Mouse (Mus musculus) testis, adult 10 weeks (tissue): ENCODE data around the gene Scamp4. TPM values are rescaled to one million over a fixed set of nuclear protein-coding genes. Genes with fewer than 3 reads are reported as not detected.

ENCODE experiments used
- polyA plus RNA-seq: library from polyadenylated mRNA; stranded (reverse); fragments of 350-450 nt; fragmentation: Illumina TruSeq; extraction: RNeasy Lipid Tissue Mini Kit (QIAGEN cat#74804); gene quantifications from one replicate; pipeline ENCODE4 v1.2.3, GENCODE M21; 2014; ENCODE audit warnings: low read depth, low replicate concordance

Gene Scamp4
- polyA plus RNA-seq: 0.88 TPM

GRCm38 (mm10) chr10:80602698-80603325 lies at the start of gene Scamp4, which contains the start of gene Adat3:
Scamp4 (plus strand) TSS chr10:80602872.
Adat3 (plus strand) TSS chr10:80602880.

GRCm38 (mm10) chr10:80561116-80561944 lies 41.3 kb upstream of the Scamp4 start, which contains the start of gene Rexo1:
Rexo1 (minus strand) TSS chr10:80561560.

GRCm38 (mm10) chr10:80577195-80578130 lies 25.2 kb upstream of the Scamp4 start, which contains the start of gene Klf16:
Klf16 (minus strand) TSS chr10:80577321.

DNA sequence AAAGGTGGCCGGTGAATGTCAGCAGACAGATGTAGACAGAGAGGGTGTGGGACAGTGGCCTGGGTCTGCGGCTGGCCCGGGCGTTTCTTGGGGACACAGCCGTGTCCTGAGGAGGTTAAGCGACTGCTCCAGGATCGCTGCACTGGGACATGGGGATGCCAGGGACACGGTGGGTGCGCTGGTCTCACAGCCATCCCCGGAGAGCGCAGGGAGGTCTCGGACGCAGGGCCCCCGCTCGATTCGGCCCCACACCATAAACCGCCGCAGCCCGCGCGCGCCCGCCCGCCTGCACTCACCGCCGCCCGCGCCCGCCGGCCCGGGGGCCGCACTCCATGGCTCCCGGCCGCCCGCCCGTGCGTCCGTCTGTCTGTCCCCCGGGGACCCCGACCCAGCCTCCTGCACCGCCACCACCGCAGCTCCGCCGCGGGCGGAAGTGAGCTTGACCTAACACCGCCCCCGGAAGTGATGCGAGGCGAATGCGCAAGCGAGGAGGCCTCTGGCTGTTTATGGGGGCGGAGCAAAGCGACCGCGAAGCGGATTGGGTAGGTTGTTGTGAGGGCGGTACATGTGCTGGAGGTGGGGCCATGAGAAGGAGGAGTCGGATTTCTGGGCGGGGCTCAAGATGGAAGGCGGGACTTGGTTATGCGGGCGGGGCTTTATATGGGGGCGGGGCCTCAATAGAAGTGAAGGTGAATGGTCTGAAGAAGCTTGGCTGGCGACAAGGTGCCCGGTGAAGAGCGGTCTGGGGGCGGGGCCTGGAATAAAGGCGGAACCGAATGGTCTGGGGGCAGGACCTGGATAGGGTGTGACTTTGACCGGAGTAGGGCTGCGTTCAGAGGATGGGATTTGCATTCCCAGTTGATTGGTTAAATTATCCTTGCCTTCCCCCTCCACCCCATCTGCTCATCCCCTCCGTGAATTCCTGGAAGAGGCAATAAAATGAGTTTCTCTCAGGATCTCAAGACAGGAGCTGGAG lies 12.5 kb upstream of the Scamp4 start, which contains the start of gene Abhd17a:
Gene Abhd17a (minus strand): TSS at position 463 of the 976 bp plus-strand sequence.

DNA sequence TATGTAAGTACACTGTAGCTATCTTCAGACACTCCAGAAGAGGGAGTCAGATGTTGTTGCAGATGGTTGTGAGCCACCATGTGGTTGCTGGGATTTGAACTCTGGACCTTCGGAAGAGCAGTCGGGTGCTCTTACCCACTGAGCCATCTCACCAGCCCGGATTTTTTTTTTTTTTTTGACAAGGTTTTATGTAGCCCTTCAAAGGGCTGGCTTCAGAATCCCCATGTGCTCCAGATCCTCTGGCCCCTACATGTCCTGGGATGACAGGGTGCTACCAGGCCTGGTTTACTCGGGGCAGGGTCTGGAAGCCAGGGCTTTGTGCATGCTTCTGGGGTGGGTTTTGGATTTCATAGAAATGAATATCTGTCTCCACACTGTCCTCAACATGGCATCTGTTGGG lies 3.0 kb downstream of the Scamp4 start, which contains the start of gene Gm49322:
Gene Gm49322 (plus strand): TSS at position 301 of the 400 bp plus-strand sequence.

DNA sequence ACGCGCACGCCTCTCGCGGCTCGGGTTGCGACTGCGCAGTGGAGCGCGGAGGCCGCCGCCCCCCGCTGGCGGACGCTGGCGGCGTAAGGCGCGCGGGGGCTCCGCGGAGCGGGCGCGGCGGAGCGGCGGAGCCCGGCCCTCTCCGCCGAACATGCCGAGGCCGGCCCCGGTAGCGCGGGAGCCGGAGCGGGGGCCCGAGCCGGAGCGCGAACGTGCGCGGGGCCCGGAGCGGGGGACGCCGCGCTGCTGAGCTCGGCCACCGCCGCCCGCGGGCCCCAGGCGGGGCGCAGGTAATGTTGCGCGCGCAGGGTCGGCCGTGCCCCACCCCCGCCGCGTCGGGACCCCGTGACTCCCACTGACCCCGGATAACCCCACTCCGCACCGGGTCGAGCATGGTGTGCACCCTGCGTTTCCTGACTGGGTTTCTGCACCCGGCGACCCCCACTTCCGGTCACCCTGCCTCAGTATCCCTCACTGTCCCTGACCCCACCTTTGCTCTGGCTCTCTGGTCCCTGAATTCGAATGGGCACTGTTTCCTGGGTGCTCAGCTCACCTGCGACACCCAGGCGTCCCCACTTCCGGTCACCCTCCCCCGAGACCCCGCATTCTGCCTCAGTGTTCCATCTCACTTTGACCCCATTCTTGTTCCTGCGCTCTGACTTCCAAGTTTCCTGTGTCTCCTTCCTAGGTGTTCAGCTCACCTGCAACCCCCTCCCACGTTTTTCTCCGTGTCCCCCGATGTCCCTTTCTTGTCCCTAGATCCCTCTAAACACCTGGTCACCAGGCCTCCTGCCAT lies 20.2 kb downstream of the Scamp4 start, which contains the start of gene Csnk1g2:
Gene Csnk1g2 (plus strand): TSS at position 178 of the 796 bp plus-strand sequence.

GRCm38 (mm10) chr10:80656863-80657623 lies 54.4 kb downstream of the Scamp4 start, which contains the start of gene Btbd2:
Btbd2 (minus strand) TSS chr10:80657071.

Other genes starting within 250 kb of the Scamp4 start
- not detected for gene Plk5, start 246.4 kb upstream of the Scamp4 start, polyA plus RNA-seq
- gene Mex3d, start 215.2 kb upstream of the Scamp4 start, polyA plus RNA-seq: 15.6 TPM
- gene Mbd3, start 203.3 kb upstream of the Scamp4 start, polyA plus RNA-seq: 0.49 TPM
- not detected for gene Uqcr11, start 196.0 kb upstream of the Scamp4 start, polyA plus RNA-seq
- 1.1 TPM for gene Tcf3, start 169.2 kb upstream of the Scamp4 start, polyA plus RNA-seq
- gene Onecut3, start 108.0 kb upstream of the Scamp4 start, polyA plus RNA-seq: not detected
- 218 TPM for gene Atp8b3, start 63.7 kb upstream of the Scamp4 start, polyA plus RNA-seq
- gene Rexo1, start 41.3 kb upstream of the Scamp4 start, polyA plus RNA-seq: 1.9 TPM
- 1.7 TPM for gene Klf16, start 25.6 kb upstream of the Scamp4 start, polyA plus RNA-seq
- not detected for gene Abhd17a, start 12.5 kb upstream of the Scamp4 start, polyA plus RNA-seq
- gene Adat3, start within 50 bp of the Scamp4 start, polyA plus RNA-seq: not detected
- gene Gm49322, start 3.1 kb downstream of the Scamp4 start, polyA plus RNA-seq: not detected
- 6.7 TPM for gene Csnk1g2, start 20.0 kb downstream of the Scamp4 start, polyA plus RNA-seq
- gene Btbd2, start 54.2 kb downstream of the Scamp4 start, polyA plus RNA-seq: 0.13 TPM
- gene Mknk2, start 75.2 kb downstream of the Scamp4 start, polyA plus RNA-seq: 1.7 TPM
- 2.6 TPM for gene Mob3a, start 99.1 kb downstream of the Scamp4 start, polyA plus RNA-seq
- 20.6 TPM for gene Izumo4, start 99.3 kb downstream of the Scamp4 start, polyA plus RNA-seq
- 18.3 TPM for gene Ap3d1, start 139.4 kb downstream of the Scamp4 start, polyA plus RNA-seq
- 7.6 TPM for gene Dot1l, start 152.3 kb downstream of the Scamp4 start, polyA plus RNA-seq
- gene Sf3a2, start 195.3 kb downstream of the Scamp4 start, polyA plus RNA-seq: 5.3 TPM
- 3.8 TPM for gene Plekhj1, start 195.8 kb downstream of the Scamp4 start, polyA plus RNA-seq
- gene Amh, start 202.4 kb downstream of the Scamp4 start, polyA plus RNA-seq: not detected
- not detected for gene Jsrp1, start 210.6 kb downstream of the Scamp4 start, polyA plus RNA-seq
- 30.7 TPM for gene Oaz1, start 223.8 kb downstream of the Scamp4 start, polyA plus RNA-seq
- 0.06 TPM for gene Lingo3, start 241.2 kb downstream of the Scamp4 start, polyA plus RNA-seq